Mouse (Mus musculus) forebrain, embryonic 10.5 days (tissue): ENCODE data around the gene Cuedc2. TPM values are rescaled to one million over a fixed set of nuclear protein-coding genes. Genes with fewer than 3 reads are reported as not detected.

Experiments used
- DNase-seq: peaks from one replicate; pipeline ENCODE4 v3.0.0-alpha.2; 2017; ENCODE audit warnings: low spot score; ENCODE audit errors: extremely low spot score
- H3K27ac ChIP-seq: fragments of 300-500 bp; sonication (generic); 2 replicates; pipeline ENCODE4 v1.5.1; 2016; ENCODE audit warnings: mild to moderate bottlenecking
- H3K27me3 ChIP-seq: fragments of 300-500 bp; sonication (generic); 2 replicates; pipeline ENCODE4 v1.6.1; 2016; ENCODE audit warnings: mild to moderate bottlenecking; ENCODE audit not compliant: poor library complexity, severe bottlenecking
- H3K36me3 ChIP-seq: fragments of 300-500 bp; sonication (generic); replicated peaks from 2 replicates; pipeline ENCODE4 v1.6.1; 2016; ENCODE audit warnings: mild to moderate bottlenecking, moderate library complexity
- H3K4me1 ChIP-seq: fragments of 300-500 bp; sonication (generic); 2 replicates; pipeline ENCODE4 v1.6.1; 2016
- H3K4me3 ChIP-seq: fragments of 300-500 bp; sonication (generic); 2 replicates; pipeline ENCODE4 v1.5.1; 2016; ENCODE audit warnings: mild to moderate bottlenecking, moderate library complexity
- H3K9me3 ChIP-seq: fragments of 300-500 bp; sonication (generic); 2 replicates; pipeline ENCODE4 v1.6.1; 2016; ENCODE audit warnings: mild to moderate bottlenecking, moderate library complexity
- WGBS: fragments of 180-500 bp; shearing (Covaris S2); methylation state at CpG from one replicate; pipeline ENCODE4 v1.1.7; 2016; 5-methylcytosine and 5-hydroxymethylcytosine counted together
- polyA plus RNA-seq: library from polyadenylated mRNA; unstranded; fragments of >200 nt; fragmentation: Nextera tagmentation; extraction: Ambion mirVana; gene quantifications from 2 replicates; pipeline ENCODE4 v1.2.1, GENCODE M21; 2016

Cuedc2 gene
- polyA plus RNA-seq, 1 experiment from 2014 or later, result 224 TPM

DNA sequence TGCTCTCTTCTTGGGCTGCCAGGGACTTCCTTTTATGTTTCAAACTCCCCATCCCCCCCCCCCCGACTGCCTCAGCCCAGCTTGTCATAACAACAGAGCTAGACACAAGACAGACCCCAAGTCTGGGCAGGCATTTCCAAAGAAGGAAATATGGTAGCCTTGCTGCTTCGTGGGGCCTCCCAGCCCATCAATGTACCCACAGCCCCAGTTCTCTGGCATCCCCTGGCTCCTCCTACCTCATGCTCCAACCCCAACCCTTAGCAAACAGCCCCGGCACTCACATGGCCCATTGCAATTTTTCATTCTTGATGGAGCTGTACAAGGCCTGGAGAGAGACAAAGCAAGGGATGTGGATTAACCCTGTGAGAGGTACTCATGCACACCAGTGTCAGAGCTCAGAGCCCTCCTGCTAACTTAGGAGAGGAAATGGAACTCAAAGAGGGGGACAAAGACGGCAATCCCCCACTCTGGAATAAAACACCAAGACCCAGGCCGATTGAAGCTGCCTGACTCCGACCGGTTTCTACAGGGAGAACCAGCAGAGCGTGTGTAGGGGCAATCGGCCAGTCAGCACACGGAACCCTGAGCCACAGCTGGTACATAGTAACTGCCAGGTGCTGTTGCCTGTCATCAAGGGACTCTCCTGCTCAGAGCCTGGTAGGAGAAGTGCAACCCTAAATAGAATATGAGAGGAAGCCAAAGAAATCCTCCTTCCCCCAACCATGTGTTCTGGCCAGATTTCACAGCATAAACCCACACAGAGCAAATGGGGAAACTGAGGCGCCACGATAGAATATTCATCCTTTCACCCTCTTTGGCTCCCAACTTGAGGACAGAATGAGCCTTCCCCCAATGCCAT is 22.5 kb downstream of the Cuedc2 start:
- H3K36me3 ChIP-seq, result peaks cover 10% of the 10 kb centered on the region; the same call in 1 of the 2 replicates
- H3K27ac ChIP-seq, result no peak overlapping the region
- DNase-seq, result no peak
- H3K4me1 ChIP-seq, result peaks cover 54% of the 10 kb centered on the region
- 55% methylated on average over 12 of the region's 12 CpGs for WGBS
- H3K9me3 ChIP-seq, result no peaks in the 10 kb centered on the region
- peaks cover 98% of the 10 kb centered on the region for H3K27me3 ChIP-seq
- H3K4me3 ChIP-seq, result no peak overlapping the region

GRCm38 (mm10) chr19:46314872-46315742 is 23.4 kb downstream of the Cuedc2 start:
- Histone ChIP-seq H3K27me3 (peaks cover 98% of the 10 kb centered on the region), H3K27ac (no peak overlapping the region), H3K36me3 (peaks cover 18% of the 10 kb centered on the region; the same call in 1 of the 2 replicates), H3K4me3 (no peak overlapping the region), H3K4me1 (peaks cover 47% of the 10 kb centered on the region), H3K9me3 (no peaks in the 10 kb centered on the region)
- 43% methylated on average over 14 of the region's 14 CpGs for WGBS
- no peak for DNase-seq

- 12% methylated on average over 18 of the region's 18 CpGs for whole genome bisulfite sequencing
- Histone ChIP-seq H3K9me3 (no peaks in the 10 kb centered on the region), H3K27ac (no peak overlapping the region), H3K4me1 (peaks cover 44% of the 10 kb centered on the region), H3K27me3 (peaks cover 98% of the 10 kb centered on the region), H3K4me3 (peak overlapping the region; percentile 4; the same call in 1 of the 2 replicates), H3K36me3 (peaks cover 23% of the 10 kb centered on the region; the same call in 1 of the 2 replicates)
- DNase-seq, result no peak
Measured at GRCm38 (mm10) chr19:46314151-46314601, 24.3 kb downstream of the Cuedc2 start.

DNA sequence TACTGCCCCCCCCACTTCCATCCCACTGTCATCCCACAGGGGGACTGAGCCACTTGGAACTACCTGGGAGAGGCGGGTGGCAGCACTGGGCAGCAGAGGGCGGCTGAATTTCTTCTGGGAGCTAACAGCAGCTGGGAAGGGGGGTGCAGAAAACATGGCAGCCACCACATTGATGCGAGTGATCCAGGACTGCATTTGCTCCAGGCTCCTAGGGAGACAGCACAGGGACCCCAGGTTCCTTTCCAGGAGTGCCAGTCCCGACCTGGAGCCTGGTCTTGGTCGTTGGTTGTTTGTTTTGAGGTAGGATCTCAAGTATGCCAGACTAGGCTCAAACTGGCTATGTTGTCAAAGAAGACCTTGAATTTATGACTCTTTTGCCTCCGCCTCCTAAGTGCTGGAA is 24.9 kb downstream of the Cuedc2 start:
- H3K27ac ChIP-seq, result no peak overlapping the region
- H3K36me3 ChIP-seq, result peaks cover 23% of the 10 kb centered on the region; the same call in 1 of the 2 replicates
- DNase-seq, result no peak
- peaks cover 44% of the 10 kb centered on the region for H3K4me1 ChIP-seq
- no peak overlapping the region for H3K4me3 ChIP-seq
- peaks cover 98% of the 10 kb centered on the region for H3K27me3 ChIP-seq
- H3K9me3 ChIP-seq, result no peaks in the 10 kb centered on the region
- WGBS, result 70% methylated on average over 6 of the region's 6 CpGs

- Histone ChIP-seq H3K27ac (no peak overlapping the region), H3K4me1 (peaks cover 43% of the 10 kb centered on the region), H3K9me3 (no peaks in the 10 kb centered on the region), H3K36me3 (peaks cover 23% of the 10 kb centered on the region; the same call in 1 of the 2 replicates), H3K4me3 (no peak overlapping the region), H3K27me3 (peaks cover 98% of the 10 kb centered on the region)
- no peak for DNase-seq
- WGBS, result 86% methylated on average over 9 of the region's 9 CpGs
Measured at GRCm38 (mm10) chr19:46313116-46313515, 25.4 kb downstream of the Cuedc2 start.

DNA sequence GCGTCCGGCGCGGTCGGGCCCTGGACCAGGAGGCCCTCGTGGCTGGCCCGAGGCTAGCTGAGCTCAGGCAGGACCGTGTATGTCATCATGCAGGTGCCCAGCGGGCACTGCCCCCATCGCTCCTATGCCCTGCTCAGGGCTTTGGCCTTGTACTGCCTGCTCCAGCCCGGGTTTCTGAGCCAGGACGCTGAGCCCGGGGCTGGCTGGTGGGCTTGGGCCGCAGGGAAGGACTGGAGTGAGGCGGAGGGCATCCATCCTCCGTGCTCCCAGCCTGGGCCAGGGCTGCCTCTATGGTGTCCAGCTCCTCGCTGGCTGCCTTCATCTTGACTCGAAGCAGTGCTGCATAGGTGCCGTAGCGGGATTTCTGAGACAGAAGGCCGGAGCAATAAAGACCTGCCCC is 25.9 kb downstream of the Cuedc2 start:
- peaks cover 98% of the 10 kb centered on the region for H3K27me3 ChIP-seq
- H3K36me3 ChIP-seq, result peaks cover 23% of the 10 kb centered on the region; the same call in 1 of the 2 replicates
- H3K4me3 ChIP-seq, result no peak overlapping the region
- no peak overlapping the region for H3K27ac ChIP-seq
- H3K4me1 ChIP-seq, result peaks cover 38% of the 10 kb centered on the region
- DNase-seq, result no peak
- 93% methylated on average over 21 of the region's 21 CpGs for WGBS
- no peaks in the 10 kb centered on the region for H3K9me3 ChIP-seq

DNA sequence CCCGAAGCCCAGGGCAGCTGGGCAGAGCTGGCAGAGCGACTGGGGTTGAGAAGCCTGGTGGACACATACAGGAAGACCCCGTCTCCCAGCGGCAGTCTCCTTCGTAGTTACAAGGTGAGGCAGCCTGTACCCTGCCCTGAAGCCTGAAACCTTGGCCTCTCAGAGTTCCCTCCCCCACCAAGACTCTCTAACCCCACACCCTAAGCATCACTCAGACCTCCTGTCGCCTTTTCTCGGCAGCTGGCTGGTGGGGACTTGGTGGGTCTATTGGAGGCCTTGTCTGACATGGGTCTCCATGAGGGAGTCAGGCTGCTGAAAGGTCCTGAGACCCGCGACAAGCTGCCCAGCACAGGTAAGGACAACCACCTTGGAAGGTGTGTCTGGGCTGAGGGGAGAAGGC is 27.2 kb downstream of the Cuedc2 start:
- Histone ChIP-seq H3K4me3 (no peak overlapping the region), H3K4me1 (peaks cover 32% of the 10 kb centered on the region), H3K27ac (no peak overlapping the region), H3K27me3 (peaks cover 98% of the 10 kb centered on the region), H3K9me3 (no peaks in the 10 kb centered on the region), H3K36me3 (peaks cover 23% of the 10 kb centered on the region; the same call in 1 of the 2 replicates)
- WGBS, result 94% methylated on average over 9 of the region's 9 CpGs
- no peak for DNase-seq

DNA sequence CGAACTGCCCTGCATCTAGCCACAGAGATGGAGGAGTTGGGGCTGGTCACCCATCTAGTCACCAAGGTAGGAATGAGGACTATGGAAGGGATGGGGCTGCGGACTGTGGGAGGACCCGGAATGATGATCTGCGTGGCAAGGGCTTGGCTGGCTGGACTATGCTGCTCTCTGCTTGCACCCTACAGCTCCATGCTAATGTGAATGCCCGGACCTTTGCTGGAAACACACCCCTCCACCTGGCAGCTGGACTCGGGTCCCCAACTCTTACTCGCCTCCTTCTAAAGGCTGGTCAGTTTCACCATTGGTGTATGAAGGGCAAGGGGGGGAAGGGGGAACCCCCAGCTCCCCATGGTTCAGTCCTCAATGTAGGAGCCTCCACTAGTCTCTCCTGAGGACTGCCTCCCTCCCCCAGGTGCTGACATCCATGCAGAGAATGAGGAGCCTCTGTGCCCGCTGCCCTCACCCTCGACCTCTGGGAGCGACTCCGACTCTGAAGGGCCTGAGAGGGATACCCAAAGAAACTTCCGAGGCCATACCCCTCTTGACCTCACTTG is 28.1 kb downstream of the Cuedc2 start:
- Histone ChIP-seq H3K27me3 (peaks cover 95% of the 10 kb centered on the region), H3K36me3 (peaks cover 23% of the 10 kb centered on the region; the same call in 1 of the 2 replicates)

DNA sequence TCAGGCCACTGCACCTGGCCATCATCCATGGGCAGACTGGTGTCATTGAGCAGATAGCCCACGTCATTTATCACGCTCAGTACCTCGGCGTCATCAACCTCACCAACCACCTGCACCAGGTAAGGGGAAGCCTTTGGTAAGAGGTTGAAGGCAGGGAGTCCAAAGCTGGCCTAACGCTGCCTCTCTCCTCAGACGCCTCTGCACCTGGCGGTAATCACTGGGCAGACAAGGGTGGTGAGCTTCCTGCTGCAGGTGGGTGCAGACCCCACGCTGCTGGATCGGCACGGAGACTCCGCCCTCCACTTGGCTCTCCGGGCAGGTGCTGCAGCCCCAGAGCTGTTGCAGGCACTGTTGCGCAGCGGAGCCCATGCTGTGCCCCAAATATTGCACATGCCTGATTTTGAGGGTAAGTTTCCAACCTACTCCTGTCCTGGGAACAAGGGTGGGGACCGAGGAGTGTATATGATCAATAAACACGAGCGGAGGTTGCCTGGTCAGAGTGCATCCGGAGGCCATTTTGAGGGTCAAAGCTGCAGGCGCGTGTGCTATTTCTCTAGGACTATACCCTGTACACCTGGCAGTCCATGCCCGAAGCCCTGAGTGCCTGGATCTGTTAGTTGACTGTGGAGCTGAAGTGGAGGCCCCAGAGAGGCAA is 28.7 kb downstream of the Cuedc2 start:
- H3K4me1 ChIP-seq, result peaks cover 40% of the 10 kb centered on the region
- peak overlapping the region; percentile 53; the same call in 1 of the 2 replicates for H3K4me3 ChIP-seq
- H3K36me3 ChIP-seq, result peaks cover 23% of the 10 kb centered on the region; the same call in 1 of the 2 replicates
- no peaks in the 10 kb centered on the region for H3K9me3 ChIP-seq
- DNase-seq, result no peak
- H3K27ac ChIP-seq, result no peak overlapping the region
- WGBS, result 79% methylated on average over 21 of the region's 21 CpGs
- H3K27me3 ChIP-seq, result peaks cover 89% of the 10 kb centered on the region

More for the DNA sequence above, 28.1 kb downstream of the Cuedc2 start:
- Histone ChIP-seq H3K27ac (no peak overlapping the region), H3K9me3 (no peaks in the 10 kb centered on the region), H3K4me1 (peaks cover 35% of the 10 kb centered on the region), H3K4me3 (no peak overlapping the region)
- 92% methylated on average over 12 of the region's 12 CpGs for WGBS
- no peak for DNase-seq

GRCm38 (mm10) chr19:46308706-46309435 is 29.6 kb downstream of the Cuedc2 start:
- DNase-seq, result peak; percentile 84
- no peaks in the 10 kb centered on the region for H3K9me3 ChIP-seq
- H3K4me1 ChIP-seq, result peaks cover 40% of the 10 kb centered on the region
- peaks cover 23% of the 10 kb centered on the region; the same call in 1 of the 2 replicates for H3K36me3 ChIP-seq
- WGBS, result 2% methylated on average over 47 of the region's 47 CpGs
- peaks cover 80% of the 10 kb centered on the region for H3K27me3 ChIP-seq
- peak overlapping the region; percentile 67 for H3K27ac ChIP-seq
- H3K4me3 ChIP-seq, result peak overlapping the region; percentile 53

- Histone ChIP-seq H3K27me3 (peaks cover 80% of the 10 kb centered on the region), H3K27ac (no peak overlapping the region), H3K4me1 (peaks cover 43% of the 10 kb centered on the region), H3K4me3 (peak overlapping the region; percentile 53), H3K36me3 (peaks cover 23% of the 10 kb centered on the region; the same call in 1 of the 2 replicates), H3K9me3 (no peaks in the 10 kb centered on the region)
- 48% methylated on average over 16 of the region's 16 CpGs for whole genome bisulfite sequencing
- DNase-seq, result no peak
Measured at GRCm38 (mm10) chr19:46308303-46308702, 30.2 kb downstream of the Cuedc2 start.
